Mouse (Mus musculus) olfactory bulb, adult 2 months (tissue): ENCODE data around the gene Rnf212b.

Experiments
- CTCF ChIP-seq: fragments of 200-500 bp; IDR thresholded peaks from 2 replicates; pipeline ENCODE4 v1.5.1; 2012; ENCODE audit warnings: low read depth, mild to moderate bottlenecking, low read length, moderate library complexity; ENCODE audit not compliant: insufficient read depth
- POLR2A ChIP-seq: fragments of 200-500 bp; IDR thresholded peaks from 2 replicates; pipeline ENCODE4 v1.6.1; 2012; ENCODE audit warnings: mild to moderate bottlenecking, low read depth, low read length, moderate library complexity; ENCODE audit not compliant: insufficient read depth

- TF ChIP-seq POLR2A (no peak), CTCF (no peak)
Observed at GRCm38 (mm10) chr14:54822301-54822700, 8.4 kb downstream of the Rnf212b start.
